Mouse (Mus musculus) intestine, embryonic 14.5 days (tissue): ENCODE data around the gene Zfc3h1. TPM values are rescaled to one million over a fixed set of nuclear protein-coding genes. Genes with fewer than 3 reads are reported as not detected.

Experiments used
- ATAC-seq: fragments of 200-750 bp; cut with Nextera tagmentation; replicated peaks from 2 replicates; pipeline ENCODE4 v1.8.0; 2017; ENCODE audit warnings: low read depth, moderate number of reproducible peaks, moderate TSS enrichment, moderate library complexity; ENCODE audit not compliant: low FRiP score, low TSS enrichment
- DNase-seq: peaks from one replicate; pipeline ENCODE4 v3.0.0-alpha.2; 2018; ENCODE audit warnings: low spot score
- H3K27ac ChIP-seq: fragments of 300-500 bp; sonication (generic); 2 replicates; pipeline ENCODE4 v1.5.1; 2014; ENCODE audit warnings: low read depth, mild to moderate bottlenecking, control low read depth
- H3K27me3 ChIP-seq: fragments of 300-500 bp; sonication (generic); replicated peaks from 2 replicates; pipeline ENCODE4 v1.6.1; 2014; ENCODE audit warnings: low read length, control low read depth; ENCODE audit not compliant: control insufficient read depth, insufficient read depth
- H3K36me3 ChIP-seq: fragments of 300-500 bp; sonication (generic); 2 replicates; pipeline ENCODE4 v1.6.1; 2014; ENCODE audit warnings: low read length, control low read depth; ENCODE audit not compliant: control insufficient read depth, insufficient read depth
- H3K4me1 ChIP-seq: fragments of 300-500 bp; sonication (generic); replicated peaks from 2 replicates; pipeline ENCODE4 v1.6.1; 2014; ENCODE audit warnings: low read length, control low read depth, mixed read lengths; ENCODE audit not compliant: control insufficient read depth, insufficient read depth
- H3K4me2 ChIP-seq: fragments of 300-500 bp; sonication (generic); 2 replicates; pipeline ENCODE4 v1.6.1; 2014; ENCODE audit warnings: low read length
- H3K4me3 ChIP-seq: fragments of 300-500 bp; sonication (generic); 2 replicates; pipeline ENCODE4 v1.5.1; 2014; ENCODE audit warnings: low read depth, low read length, control low read depth, mixed read lengths
- H3K9ac ChIP-seq: fragments of 300-500 bp; sonication (generic); 2 replicates; pipeline ENCODE4 v1.6.1; 2014; ENCODE audit warnings: mild to moderate bottlenecking, low read length
- H3K9me3 ChIP-seq: fragments of 300-500 bp; sonication (generic); 2 replicates; pipeline ENCODE4 v1.6.1; 2016; ENCODE audit warnings: low read length, control low read depth; ENCODE audit not compliant: control insufficient read depth
- whole genome bisulfite sequencing: fragments of 180-500 bp; shearing (Covaris S2); extraction: QIAGEN DNeasy Blood & Tissue Kit; methylation state at CpG from one replicate; pipeline ENCODE4 v1.1.7; 2014; 5-methylcytosine and 5-hydroxymethylcytosine counted together
- polyA plus RNA-seq: library from polyadenylated mRNA; unstranded; fragments of >200 nt; fragmentation: Nextera tagmentation; extraction: Ambion mirVana; gene quantifications from 2 replicates; pipeline ENCODE4 v1.2.1, GENCODE M21; 2014

Gene Zfc3h1
- polyA plus RNA-seq, 1 experiment from 2014 or later = 24.5 TPM

DNA sequence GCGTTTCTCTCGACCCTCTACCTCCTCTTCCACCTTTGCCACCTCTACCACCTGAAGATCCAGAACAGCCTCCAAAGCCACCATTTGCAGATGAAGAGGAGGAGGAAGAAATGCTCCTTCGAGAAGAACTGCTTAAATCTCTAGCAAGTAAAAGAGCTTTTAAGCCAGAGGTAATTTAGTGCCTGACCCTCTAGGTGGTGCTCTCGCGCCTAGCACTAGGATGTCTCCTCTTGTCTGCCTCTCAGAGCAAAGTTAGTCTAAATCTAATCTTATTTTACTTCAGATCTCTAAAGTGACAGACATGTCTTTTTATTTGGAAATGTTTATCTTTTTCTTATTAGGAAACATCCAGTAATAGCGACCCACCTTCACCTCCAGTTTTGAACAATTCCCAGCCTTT, 21.6 kb downstream of the Zfc3h1 start:
- no peaks in the 10 kb centered on the region for H3K4me1 ChIP-seq
- DNase-seq (peak; percentile 78), ATAC-seq (no peak)
- no peak overlapping the region for H3K4me2 ChIP-seq
- H3K36me3 ChIP-seq = peaks cover 84% of the 10 kb centered on the region
- 71% methylated on average over 6 of the region's 6 CpGs for WGBS
- H3K9ac ChIP-seq = no peak overlapping the region
- no peak overlapping the region for H3K4me3 ChIP-seq
- no peaks in the 10 kb centered on the region for H3K9me3 ChIP-seq
- H3K27me3 ChIP-seq = no peaks in the 10 kb centered on the region
- no peak overlapping the region for H3K27ac ChIP-seq

DNA sequence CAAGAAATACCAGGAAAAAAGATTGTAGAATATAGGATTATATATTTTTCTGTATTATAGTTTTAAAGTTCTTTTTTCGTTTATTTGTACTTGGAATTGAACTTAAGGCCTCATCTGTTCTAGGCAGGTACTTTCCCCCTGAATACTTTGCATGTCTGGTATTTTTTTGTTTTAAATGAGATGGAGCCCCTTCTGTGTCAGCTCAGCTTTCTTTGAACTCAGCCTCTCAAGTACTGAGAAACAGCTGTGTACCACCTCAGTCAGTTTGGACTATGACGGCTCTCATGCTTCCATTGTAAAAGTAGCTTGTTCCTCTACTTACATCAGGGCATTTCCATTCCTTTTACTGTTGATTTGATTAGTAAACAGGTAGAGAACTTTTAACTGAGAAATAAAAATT, 28.7 kb downstream of the Zfc3h1 start:
- ATAC-seq = no peak
- DNase-seq = no peak
- Histone ChIP-seq H3K9ac (no peak overlapping the region), H3K36me3 (peaks cover 93% of the 10 kb centered on the region), H3K4me3 (no peak overlapping the region), H3K4me1 (no peaks in the 10 kb centered on the region), H3K9me3 (no peaks in the 10 kb centered on the region), H3K27ac (no peak overlapping the region), H3K4me2 (no peak overlapping the region), H3K27me3 (no peaks in the 10 kb centered on the region)
- 96% methylated on average over 2 of the region's 2 CpGs for WGBS

- no peak overlapping the region for H3K4me2 ChIP-seq
- no peak overlapping the region for H3K4me3 ChIP-seq
- ATAC-seq = no peak
- WGBS = 87% methylated on average over 3 of the region's 3 CpGs
- no peaks in the 10 kb centered on the region for H3K27me3 ChIP-seq
- H3K9ac ChIP-seq = no peak overlapping the region
- H3K27ac ChIP-seq = no peak overlapping the region
- peaks cover 94% of the 10 kb centered on the region for H3K36me3 ChIP-seq
- DNase-seq = no peak
- H3K4me1 ChIP-seq = no peaks in the 10 kb centered on the region
- no peaks in the 10 kb centered on the region for H3K9me3 ChIP-seq
These were observed 29.3 kb downstream of the Zfc3h1 start for GRCm38 (mm10) chr10:115414056-115414455.

GRCm38 (mm10) chr10:115421976-115422375, 37.2 kb downstream of the Zfc3h1 start:
- H3K9me3 ChIP-seq = no peaks in the 10 kb centered on the region
- ATAC-seq = no peak
- 91% methylated on average over 4 of the region's 4 CpGs for WGBS

GRCm38 (mm10) chr10:115425351-115425750, 40.6 kb downstream of the Zfc3h1 start:
- Histone ChIP-seq H3K9ac (no peak overlapping the region), H3K9me3 (no peaks in the 10 kb centered on the region), H3K4me3 (no peak overlapping the region), H3K4me2 (no peak overlapping the region), H3K4me1 (no peaks in the 10 kb centered on the region), H3K27me3 (no peaks in the 10 kb centered on the region), H3K36me3 (peaks cover 86% of the 10 kb centered on the region), H3K27ac (no peak overlapping the region)
- ATAC-seq = no peak
- WGBS = 81% methylated on average over 2 of the region's 2 CpGs
- no peak for DNase-seq

More at GRCm38 (mm10) chr10:115421976-115422375, 37.2 kb downstream of the Zfc3h1 start:
- Histone ChIP-seq H3K4me1 (no peaks in the 10 kb centered on the region), H3K27me3 (no peaks in the 10 kb centered on the region), H3K9ac (no peak overlapping the region), H3K4me3 (no peak overlapping the region), H3K36me3 (peaks cover 85% of the 10 kb centered on the region), H3K27ac (no peak overlapping the region), H3K4me2 (no peak overlapping the region)
- no peak for DNase-seq

DNA sequence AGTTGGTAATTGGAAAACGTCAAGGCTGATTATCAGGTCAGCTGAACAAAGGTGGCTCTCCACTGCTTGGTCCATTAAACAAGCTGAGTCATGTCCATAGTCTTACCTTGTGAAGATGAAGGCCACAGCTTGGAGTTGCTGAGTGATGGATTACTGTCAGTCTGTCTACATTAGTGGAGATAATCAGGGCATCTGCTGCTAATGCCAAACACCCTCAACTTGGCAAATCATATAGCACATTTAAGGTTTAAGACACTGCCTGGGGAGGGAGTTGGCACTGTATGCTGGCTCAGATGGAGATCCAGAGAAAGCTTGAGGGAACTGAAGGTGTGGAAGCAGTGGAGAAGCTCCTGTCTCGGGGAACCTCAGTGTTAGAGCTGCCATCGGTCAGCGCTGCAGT, 52.5 kb downstream of the Zfc3h1 start:
- H3K4me2 ChIP-seq = no peak overlapping the region
- no peak for DNase-seq
- H3K4me3 ChIP-seq = no peak overlapping the region
- peaks cover 25% of the 10 kb centered on the region for H3K36me3 ChIP-seq
- no peaks in the 10 kb centered on the region for H3K9me3 ChIP-seq
- WGBS = 88% methylated on average over 4 of the region's 4 CpGs
- no peaks in the 10 kb centered on the region for H3K4me1 ChIP-seq
- H3K27ac ChIP-seq = no peak overlapping the region
- no peaks in the 10 kb centered on the region for H3K27me3 ChIP-seq
- H3K9ac ChIP-seq = no peak overlapping the region
- no peak for ATAC-seq

GRCm38 (mm10) chr10:115448614-115449013, 63.9 kb downstream of the Zfc3h1 start:
- H3K9me3 ChIP-seq = no peaks in the 10 kb centered on the region
- ATAC-seq (no peak), DNase-seq (no peak)
- no peak overlapping the region for H3K9ac ChIP-seq
- no peaks in the 10 kb centered on the region for H3K27me3 ChIP-seq
- no peak overlapping the region for H3K27ac ChIP-seq
- H3K4me3 ChIP-seq = no peak overlapping the region
- WGBS = 88% methylated on average over 13 of the region's 13 CpGs
- H3K4me2 ChIP-seq = no peak overlapping the region
- no peaks in the 10 kb centered on the region for H3K4me1 ChIP-seq
- no peaks in the 10 kb centered on the region for H3K36me3 ChIP-seq

DNA sequence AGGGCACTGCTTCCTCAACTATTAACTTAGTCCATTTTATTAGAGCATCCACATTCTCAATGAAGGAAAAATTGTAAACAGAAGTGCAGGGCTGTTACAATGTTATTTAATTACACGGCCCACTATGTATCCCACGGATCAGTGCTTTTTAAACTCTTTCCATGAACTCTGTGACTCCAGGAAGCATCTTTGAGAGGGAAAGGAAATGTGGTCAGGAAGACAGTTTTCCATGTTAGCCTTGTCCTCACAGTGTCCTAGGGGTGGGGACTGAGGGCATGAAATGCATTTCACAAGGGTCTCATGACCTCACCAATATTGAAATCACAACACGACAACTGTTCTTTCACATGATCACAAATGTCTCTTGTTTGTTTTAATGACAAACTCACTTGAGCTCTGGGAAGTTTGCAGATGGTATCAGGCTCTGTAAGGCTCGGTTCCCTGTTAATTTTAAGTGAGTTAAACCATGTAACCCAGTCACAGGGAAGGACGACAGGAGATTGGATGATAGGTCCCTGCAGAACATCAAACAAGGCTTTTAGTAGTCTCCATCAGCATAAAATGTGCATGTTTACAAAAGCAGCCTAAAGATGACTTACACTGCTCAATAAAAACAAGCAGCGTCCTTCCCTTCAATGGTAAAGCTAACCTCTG, 72.7 kb downstream of the Zfc3h1 start:
- H3K9me3 ChIP-seq = no peaks in the 10 kb centered on the region
- H3K9ac ChIP-seq = no peak overlapping the region
- WGBS = 27% methylated on average over 6 of the region's 6 CpGs
- DNase-seq (no peak), ATAC-seq (no peak)
- no peaks in the 10 kb centered on the region for H3K4me1 ChIP-seq
- H3K27me3 ChIP-seq = no peaks in the 10 kb centered on the region
- no peaks in the 10 kb centered on the region for H3K36me3 ChIP-seq
- H3K4me3 ChIP-seq = no peak overlapping the region
- H3K27ac ChIP-seq = no peak overlapping the region
- no peak overlapping the region for H3K4me2 ChIP-seq

DNA sequence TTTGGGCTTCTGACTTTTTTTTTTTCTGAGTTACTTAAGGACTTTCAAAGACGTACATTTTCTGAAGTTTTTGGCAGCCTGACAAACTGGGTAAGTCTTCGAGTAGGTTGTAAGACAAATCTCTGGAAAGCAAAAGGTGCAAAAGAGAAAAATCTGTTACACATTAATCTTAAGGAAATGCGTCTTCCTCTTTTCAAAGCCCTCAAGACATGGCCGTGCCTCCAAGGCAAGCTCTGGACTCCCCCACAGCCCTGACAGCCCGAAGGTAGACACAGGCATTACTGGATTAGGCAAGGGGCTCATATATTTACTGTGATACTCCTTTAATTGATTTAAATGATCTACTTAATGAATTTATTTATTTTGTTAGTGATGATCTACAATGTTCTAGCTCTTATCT, 77.9 kb downstream of the Zfc3h1 start:
- 47% methylated on average over 5 of the region's 5 CpGs for whole genome bisulfite sequencing
- Histone ChIP-seq H3K4me1 (no peaks in the 10 kb centered on the region), H3K4me2 (no peak overlapping the region), H3K27ac (no peak overlapping the region), H3K4me3 (no peak overlapping the region), H3K36me3 (no peaks in the 10 kb centered on the region), H3K9me3 (no peaks in the 10 kb centered on the region), H3K9ac (no peak overlapping the region), H3K27me3 (no peaks in the 10 kb centered on the region)
- DNase-seq (no peak), ATAC-seq (no peak)
